Mouse (Mus musculus): ENCODE data around the gene Mlf2. TPM values are rescaled to one million over a fixed set of nuclear protein-coding genes. Genes with fewer than 3 reads are reported as not detected.
"Not testable (repeated sequence)": the region's sequence is repeated elsewhere in the genome, so short reads cannot be mapped to it uniquely, and the experiment has no call there.

The Mlf2 gene
- 342 and 360 TPM in 2 replicates for polyA plus RNA-seq (2015; fragmentation: Nextera tagmentation; extraction: Ambion mirVana)

GRCm38 (mm10) chr6:124930754-124931524 lies at the start of gene Mlf2:
Gene Mlf2 (plus strand): TSS chr6:124931386.
- Histone ChIP-seq H3K4me1 (peaks cover 33% of the 10 kb centered on the region), H3K27me3 (no peaks in the 10 kb centered on the region), H3K4me2 (peak within 1 kb of the TSS; percentile 90), H3K9me3 (no peaks in the 10 kb centered on the region), H3K9ac (peak within 1 kb of the TSS; percentile 98), H3K4me3 (peak within 1 kb of the TSS; percentile 91), H3K27ac (peak within 1 kb of the TSS; percentile 97), H3K36me3 (peaks cover 28% of the 10 kb centered on the region)
- peak; percentile 92 for ATAC-seq (ENCODE audit: insufficient number of reproducible peaks, insufficient read depth, low FRiP score, low TSS enrichment, low read depth)
- under 1% methylated on average over 61 of the region's 64 CpGs for WGBS

- no peaks in the 10 kb centered on the region for H3K36me3 ChIP-seq
- WGBS = 90% methylated on average over 9 of the region's 9 CpGs
- H3K4me3 ChIP-seq = no peak overlapping the region
- no peak overlapping the region for H3K27ac ChIP-seq
- H3K4me2 ChIP-seq = no peak overlapping the region
- no peak overlapping the region for H3K9ac ChIP-seq
- H3K9me3 ChIP-seq = no peaks in the 10 kb centered on the region
- no peaks in the 10 kb centered on the region for H3K4me1 ChIP-seq
- ATAC-seq (ENCODE audit: insufficient number of reproducible peaks, insufficient read depth, low FRiP score, low TSS enrichment, low read depth) = no peak
- no peaks in the 10 kb centered on the region for H3K27me3 ChIP-seq
These were observed 49.4 kb upstream of the Mlf2 start for GRCm38 (mm10) chr6:124881821-124882220.

- H3K9me3 ChIP-seq = no peaks in the 10 kb centered on the region
- ATAC-seq (ENCODE audit: insufficient number of reproducible peaks, insufficient read depth, low FRiP score, low TSS enrichment, low read depth) = no peak
- H3K4me1 ChIP-seq = no peaks in the 10 kb centered on the region
- no peak overlapping the region for H3K4me3 ChIP-seq
- no peak overlapping the region for H3K9ac ChIP-seq
- no peaks in the 10 kb centered on the region for H3K36me3 ChIP-seq
- no peak overlapping the region for H3K27ac ChIP-seq
- no peaks in the 10 kb centered on the region for H3K27me3 ChIP-seq
- WGBS = 76% methylated on average over 10 of the region's 10 CpGs
- no peak overlapping the region for H3K4me2 ChIP-seq
These were observed 47.8 kb upstream of the Mlf2 start for GRCm38 (mm10) chr6:124883351-124883750.

GRCm38 (mm10) chr6:124884714-124885500 lies 46.3 kb upstream of the Mlf2 start:
- Histone ChIP-seq H3K27me3 (no peaks in the 10 kb centered on the region), H3K4me1 (no peaks in the 10 kb centered on the region), H3K4me3 (no peak overlapping the region), H3K9me3 (no peaks in the 10 kb centered on the region), H3K27ac (no peak overlapping the region), H3K4me2 (no peak overlapping the region), H3K36me3 (no peaks in the 10 kb centered on the region), H3K9ac (no peak overlapping the region)
- ATAC-seq (ENCODE audit: insufficient number of reproducible peaks, insufficient read depth, low FRiP score, low TSS enrichment, low read depth) = no peak
- 67% methylated on average over 10 of the region's 10 CpGs for WGBS

- no peak for ATAC-seq (ENCODE audit: insufficient number of reproducible peaks, insufficient read depth, low FRiP score, low TSS enrichment, low read depth)
- no peak overlapping the region for H3K9ac ChIP-seq
- 87% methylated on average over 8 of the region's 8 CpGs for WGBS
- H3K4me1 ChIP-seq = no peaks in the 10 kb centered on the region
- no peaks in the 10 kb centered on the region for H3K27me3 ChIP-seq
- H3K27ac ChIP-seq = no peak overlapping the region
- no peaks in the 10 kb centered on the region for H3K36me3 ChIP-seq
- no peak overlapping the region for H3K4me2 ChIP-seq
- no peaks in the 10 kb centered on the region for H3K9me3 ChIP-seq
- H3K4me3 ChIP-seq = no peak overlapping the region
These were observed 45.2 kb upstream of the Mlf2 start for GRCm38 (mm10) chr6:124885956-124886381.

- WGBS = 84% methylated on average over 9 of the region's 9 CpGs
- no peaks in the 10 kb centered on the region for H3K27me3 ChIP-seq
- no peak for ATAC-seq (ENCODE audit: insufficient number of reproducible peaks, insufficient read depth, low FRiP score, low TSS enrichment, low read depth)
- no peaks in the 10 kb centered on the region for H3K36me3 ChIP-seq
- H3K4me2 ChIP-seq = no peak within 1 kb of the TSS
- no peak within 1 kb of the TSS for H3K27ac ChIP-seq
- H3K9me3 ChIP-seq = no peaks in the 10 kb centered on the region
- no peaks in the 10 kb centered on the region for H3K4me1 ChIP-seq
- no peak within 1 kb of the TSS for H3K9ac ChIP-seq
- no peak within 1 kb of the TSS for H3K4me3 ChIP-seq
These were observed 43.2 kb upstream of the Mlf2 start, which contains the start of gene Cd4 for GRCm38 (mm10) chr6:124887986-124888385. Gene Cd4 (minus strand): TSS chr6:124888221.

GRCm38 (mm10) chr6:124888555-124889125 lies 42.5 kb upstream of the Mlf2 start:
- Histone ChIP-seq H3K4me2 (no peak overlapping the region), H3K4me1 (no peaks in the 10 kb centered on the region), H3K4me3 (no peak overlapping the region), H3K9me3 (no peaks in the 10 kb centered on the region), H3K36me3 (no peaks in the 10 kb centered on the region), H3K27ac (no peak overlapping the region), H3K9ac (no peak overlapping the region), H3K27me3 (no peaks in the 10 kb centered on the region)
- no peak for ATAC-seq (ENCODE audit: insufficient number of reproducible peaks, insufficient read depth, low FRiP score, low TSS enrichment, low read depth)
- WGBS = 85% methylated on average over 6 of the region's 6 CpGs

- no peaks in the 10 kb centered on the region for H3K36me3 ChIP-seq
These were observed 40.2 kb upstream of the Mlf2 start for GRCm38 (mm10) chr6:124890997-124891396.

GRCm38 (mm10) chr6:124894113-124894512 lies 37.1 kb upstream of the Mlf2 start:
- H3K27ac ChIP-seq; H3K27me3 ChIP-seq; H3K9me3 ChIP-seq; H3K4me3 ChIP-seq; ATAC-seq (ENCODE audit: insufficient number of reproducible peaks, insufficient read depth, low FRiP score, low TSS enrichment, low read depth); H3K4me1 ChIP-seq; H3K9ac ChIP-seq; H3K4me2 ChIP-seq; H3K36me3 ChIP-seq: not testable (repeated sequence)
- WGBS = 89% methylated on average over 2 of the region's 2 CpGs

More at GRCm38 (mm10) chr6:124890997-124891396, 40.2 kb upstream of the Mlf2 start:
- Histone ChIP-seq H3K4me3 (no peak overlapping the region), H3K9ac (no peak overlapping the region), H3K4me2 (no peak overlapping the region), H3K27me3 (no peaks in the 10 kb centered on the region), H3K27ac (no peak overlapping the region), H3K9me3 (no peaks in the 10 kb centered on the region), H3K4me1 (no peaks in the 10 kb centered on the region)
- 65% methylated on average over 6 of the region's 6 CpGs for WGBS
- no peak for ATAC-seq (ENCODE audit: insufficient number of reproducible peaks, insufficient read depth, low FRiP score, low TSS enrichment, low read depth)

GRCm38 (mm10) chr6:124898359-124898758 lies 32.8 kb upstream of the Mlf2 start:
- H3K27ac ChIP-seq = no peak overlapping the region
- no peak overlapping the region for H3K4me3 ChIP-seq
- no peaks in the 10 kb centered on the region for H3K9me3 ChIP-seq
- H3K9ac ChIP-seq = no peak overlapping the region
- H3K36me3 ChIP-seq = no peaks in the 10 kb centered on the region
- H3K4me1 ChIP-seq = peaks cover 1% of the 10 kb centered on the region
- 43% methylated on average over 3 of the region's 3 CpGs for WGBS
- H3K4me2 ChIP-seq = no peak overlapping the region
- no peaks in the 10 kb centered on the region for H3K27me3 ChIP-seq
- no peak for ATAC-seq (ENCODE audit: insufficient number of reproducible peaks, insufficient read depth, low FRiP score, low TSS enrichment, low read depth)

- Histone ChIP-seq H3K27me3 (no peaks in the 10 kb centered on the region), H3K9ac (no peak overlapping the region), H3K4me2 (no peak overlapping the region), H3K36me3 (no peaks in the 10 kb centered on the region), H3K9me3 (no peaks in the 10 kb centered on the region), H3K4me3 (no peak overlapping the region), H3K27ac (no peak overlapping the region), H3K4me1 (peaks cover 13% of the 10 kb centered on the region)
- WGBS = 60% methylated on average over 8 of the region's 8 CpGs
- no peak for ATAC-seq (ENCODE audit: insufficient number of reproducible peaks, insufficient read depth, low FRiP score, low TSS enrichment, low read depth)
These were observed 31.0 kb upstream of the Mlf2 start for GRCm38 (mm10) chr6:124900056-124900800.

Measured in embryonic facial prominence, embryonic 13.5 days (tissue).